Mouse (Mus musculus): ENCODE measurements around the gene Rilp.

DNA sequence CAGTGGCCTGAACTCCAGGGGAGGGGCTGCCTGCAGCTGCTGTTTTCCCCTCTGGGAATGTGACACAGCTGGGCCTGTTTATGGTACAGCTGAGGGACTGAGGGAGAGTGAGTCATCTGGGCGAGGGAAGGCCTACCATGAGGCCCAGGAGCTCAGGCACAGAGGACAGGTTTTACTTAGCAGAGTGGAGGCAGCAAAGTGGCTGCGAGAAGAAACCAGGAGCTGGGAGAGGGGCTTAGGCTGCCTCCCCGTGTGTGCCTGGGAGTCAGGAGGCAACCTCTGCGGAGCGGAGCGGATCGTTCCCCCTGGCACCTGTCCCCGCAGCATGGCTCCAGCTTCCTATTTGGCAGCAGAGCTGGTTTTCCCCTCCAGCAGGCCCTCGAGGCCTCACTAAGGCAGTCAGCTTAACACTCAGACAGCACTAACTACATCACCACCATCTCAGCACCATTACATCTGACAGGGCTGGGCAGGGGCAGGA is 42.1 kb downstream of the Rilp start:
- TF ChIP-seq CTCF (conservative IDR thresholded peaks at IDR 0.05; ENCODE audit: low read length) (no peak), NANOG (IDR thresholded peaks at IDR 0.05; ENCODE audit: borderline replicate concordance, low read length) (no peak)

All from E14TG2a.4 (cell line).